ENCODE assay signal across 12 mouse cellular contexts in genomic region chr9:45181770-45182169, GRCm38 (mm10). TPM values are rescaled to one million over a fixed set of nuclear protein-coding genes. Genes with fewer than 3 reads are reported as not detected.
A peak's percentile ranks its signal among the peaks of the same experiment; 100 is the strongest.
DNase-seq lines count a peak whose midpoint lies in the region; ATAC-seq lines count a peak whose summit lies in the region.
"Had no signal": no experiment of that assay in that cellular context is flagged by ENCODE, and none has a peak within 500 bp of the region (broad histone marks: within the 10 kb centered on the region; RNA-seq: fewer than 3 reads in every experiment).

Gene BC049352, plus strand, starts transcription at chr9:45182007.

- peak; percentile 4 to 22 for DNase-seq in heart, adult 9 months (ENCODE audit: low spot score in 2 of 2)
- no peak for DNase-seq in heart, postnatal 36 days
- peak; percentile 17 to 31 for DNase-seq in lung, adult 18-20 months
- DNase-seq in lung, postnatal 14 days = no peak
- DNase-seq in kidney, postnatal 10 days = peak; percentile 36
- DNase-seq in urinary bladder, postnatal 25 days (ENCODE audit: low spot score) = no peak
- DNase-seq: heart, postnatal 4 days had no signal

- peak; percentile 55 for ATAC-seq in intestine, embryonic 15.5 days

- no peaks in the 10 kb centered on the region for H3K36me3 ChIP-seq in intestine, embryonic 15.5 days
- H3K36me3 ChIP-seq: limb, embryonic 13.5 days had no signal

- 21% methylated on average over 2 of the region's 2 CpGs for WGBS in intestine, embryonic 15.5 days

- H3K9me3 ChIP-seq in intestine, embryonic 15.5 days = no peaks in the 10 kb centered on the region
- H3K9me3 ChIP-seq: limb, embryonic 13.5 days had no signal

- no peak within 1 kb of the TSS for H3K27ac ChIP-seq in intestine, embryonic 15.5 days
- H3K27ac ChIP-seq: layer of hippocampus, adult 2 months; limb, embryonic 13.5 days had no signal

- H3K27me3 ChIP-seq in intestine, embryonic 15.5 days (replicated peaks) = no peaks in the 10 kb centered on the region
- H3K27me3 ChIP-seq: limb, embryonic 13.5 days had no signal

- no peak within 1 kb of the TSS for H3K9ac ChIP-seq in intestine, embryonic 15.5 days
- H3K9ac ChIP-seq: limb, embryonic 13.5 days had no signal

- no peaks in the 10 kb centered on the region; the same call in 1 of the 2 replicates for H3K4me1 ChIP-seq in intestine, embryonic 15.5 days (replicated peaks)

- no peak within 1 kb of the TSS for H3K4me3 ChIP-seq in intestine, embryonic 15.5 days (replicated peaks)
- H3K4me3 ChIP-seq: erythroblast, embryonic 14.5 days; layer of hippocampus, adult 2 months; limb, embryonic 13.5 days; myocyte had no signal

- no peak within 1 kb of the TSS for H3K4me2 ChIP-seq in intestine, embryonic 15.5 days (replicated peaks)
- H3K4me2 ChIP-seq: limb, embryonic 13.5 days had no signal

- intact Hi-C loops in heart, postnatal 36 days (cut with DNase I) = no loop called here

RNA-seq across cellular contexts. Expression of gene BC049352, which starts in this region (rescaled TPM):
- total RNA-seq in heart, postnatal 36 days (2021) = not detected
- 0.43 TPM in 1 of 2 replicates, not detected in the other for polyA plus RNA-seq in intestine, embryonic 15.5 days (2015; fragmentation: Nextera tagmentation; extraction: Ambion mirVana)
- total RNA-seq: heart, postnatal 4 days had no signal
- polyA plus RNA-seq: erythroblast, embryonic 14.5 days; limb, embryonic 13.5 days; myocyte had no signal

Comparison
In these comparisons a context has a peak if more than half of its experiments do, and no peak if none do; other contexts are left out.
1. DNase-seq: peak in heart, adult 9 months (2 of 2), lung, adult 18-20 months (2 of 2) and kidney, postnatal 10 days (single experiment); none in heart, postnatal 36 days (0 of 2), lung, postnatal 14 days (single experiment) and urinary bladder, postnatal 25 days (single experiment).
2. Peak in ATAC-seq in intestine, embryonic 15.5 days; RNA of the gene not detected or under 1 TPM.